Mouse (Mus musculus): ENCODE results near the gene Poln.

DNA sequence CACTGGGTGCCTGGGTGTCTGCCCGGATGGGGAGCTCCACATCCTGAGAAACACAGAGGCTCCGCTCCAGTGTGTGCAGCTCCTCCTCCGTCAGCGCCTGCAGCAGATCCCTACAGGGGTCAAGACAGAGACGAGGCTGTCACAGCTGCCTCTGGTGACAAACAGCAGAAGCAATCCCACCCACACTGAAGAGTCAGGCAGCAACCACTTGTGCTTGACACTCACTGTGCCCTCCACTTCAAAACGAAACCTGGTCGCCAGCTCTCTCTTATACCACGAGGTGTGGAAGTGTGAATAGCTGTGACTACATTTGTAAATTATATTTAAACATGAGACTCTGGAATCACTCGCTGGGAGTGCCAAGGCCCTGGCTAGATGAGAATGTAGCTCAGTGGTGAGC is 48.5 kb upstream of the Poln start:
- TF ChIP-seq CTCF (IDR thresholded peaks at IDR 0.05; ENCODE audit: low read depth) (no peak), EP300 (IDR thresholded peaks at IDR 0.05; ENCODE audit: low read depth) (no peak)

All from liver, embryonic 14.5 days (tissue).